Mouse (Mus musculus): Measurements from ENCODE around the gene Zfp385b. TPM values are rescaled to one million over a fixed set of nuclear protein-coding genes. Genes with fewer than 3 reads are reported as not detected.

Gene Zfp385b
- 0.42 and 1.7 TPM in 2 replicates for polyA plus RNA-seq (2011; ENCODE audit: insufficient read length, low read depth, missing spikeins)

DNA sequence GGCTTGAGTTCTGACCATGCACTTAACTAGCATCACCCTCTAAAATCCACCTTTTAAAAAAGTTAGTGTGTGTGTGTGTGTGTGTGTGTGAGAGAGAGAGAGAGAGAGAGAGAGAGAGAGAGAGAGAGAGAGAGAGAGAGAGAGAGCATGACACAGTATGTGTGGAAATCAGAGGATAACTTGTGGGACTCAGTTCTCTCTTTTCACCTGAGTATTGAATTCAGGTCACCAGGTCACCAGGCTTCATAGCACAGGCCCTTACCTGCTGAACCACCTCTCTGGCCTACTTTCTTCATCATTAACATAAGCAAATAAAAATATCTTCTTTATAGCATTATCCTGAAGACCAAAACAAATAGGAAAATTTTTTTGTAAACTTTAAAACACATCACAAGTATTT, at the start of gene Zfp385b:
Zfp385b (minus strand) TSS at position 101 of the 400 bp plus-strand sequence.
- no peak within 1 kb of the TSS for H3K4me3 ChIP-seq (ENCODE audit: insufficient read depth, low read length)
- no peak for TF ChIP-seq POLR2A (IDR thresholded peaks at IDR 0.05; ENCODE audit: low read depth, low read length)
- TF ChIP-seq CTCF (IDR thresholded peaks at IDR 0.05; ENCODE audit: borderline replicate concordance, insufficient read depth, low read length) = no peak
- H3K4me1 ChIP-seq (ENCODE audit: control insufficient read depth, insufficient read depth, low read length) = no peaks in the 10 kb centered on the region
- H3K27ac ChIP-seq (ENCODE audit: insufficient read depth, low read length) = no peak within 1 kb of the TSS

DNA sequence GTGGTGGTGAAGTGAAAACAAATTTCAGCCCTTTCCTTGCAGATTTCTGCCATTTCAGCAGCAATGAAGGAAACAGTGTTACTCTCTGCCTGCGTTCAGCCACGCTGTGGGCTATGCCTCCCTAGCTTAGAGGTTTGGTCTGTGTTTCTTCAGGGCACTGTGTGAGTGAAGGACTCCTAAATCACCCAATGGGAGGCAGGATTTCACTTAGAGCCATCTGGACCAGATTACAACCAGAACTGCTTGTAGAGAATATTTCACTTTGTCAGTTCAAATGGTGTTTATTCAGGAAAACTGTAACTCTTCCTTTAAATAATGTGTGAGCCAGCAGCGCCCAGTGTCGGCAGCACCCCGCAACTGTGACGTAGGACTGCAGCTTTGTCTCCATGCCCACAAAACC, 44.5 kb upstream of the Zfp385b start:
- peak overlapping the region; percentile 1; the same call in 1 of the 2 replicates for H3K4me3 ChIP-seq (ENCODE audit: insufficient read depth, low read length)
- no peaks in the 10 kb centered on the region for H3K4me1 ChIP-seq (ENCODE audit: control insufficient read depth, insufficient read depth, low read length)
- no peak for TF ChIP-seq CTCF (IDR thresholded peaks at IDR 0.05; ENCODE audit: borderline replicate concordance, insufficient read depth, low read length)
- no peak for TF ChIP-seq POLR2A (IDR thresholded peaks at IDR 0.05; ENCODE audit: low read depth, low read length)
- H3K27ac ChIP-seq (ENCODE audit: insufficient read depth, low read length) = no peak overlapping the region

DNA sequence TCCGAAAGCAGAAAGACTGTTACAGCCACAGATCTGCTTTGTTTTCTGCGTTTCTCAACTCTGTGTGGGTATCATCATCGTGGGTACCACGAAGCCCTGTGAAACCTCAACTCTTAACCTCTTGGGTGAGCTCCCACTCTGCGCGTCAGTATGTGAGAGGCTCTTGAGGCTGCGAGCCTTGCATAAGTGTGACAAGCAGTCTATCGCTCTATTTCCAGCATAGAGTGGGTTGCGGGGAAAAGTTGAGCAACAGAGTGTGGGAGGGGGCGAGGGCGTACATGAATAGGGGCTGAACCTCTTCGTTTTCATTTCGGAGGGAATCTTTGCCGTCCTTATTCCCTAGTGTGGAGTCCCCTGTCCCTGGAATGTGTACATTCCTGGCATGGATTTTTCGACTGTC, 44.1 kb upstream of the Zfp385b start:
- peak overlapping the region; percentile 1; the same call in 1 of the 2 replicates for H3K4me3 ChIP-seq (ENCODE audit: insufficient read depth, low read length)
- no peaks in the 10 kb centered on the region for H3K4me1 ChIP-seq (ENCODE audit: control insufficient read depth, insufficient read depth, low read length)
- no peak overlapping the region for H3K27ac ChIP-seq (ENCODE audit: insufficient read depth, low read length)
- TF ChIP-seq POLR2A (IDR thresholded peaks at IDR 0.05; ENCODE audit: low read depth, low read length) (no peak), CTCF (IDR thresholded peaks at IDR 0.05; ENCODE audit: borderline replicate concordance, insufficient read depth, low read length) (no peak)

DNA sequence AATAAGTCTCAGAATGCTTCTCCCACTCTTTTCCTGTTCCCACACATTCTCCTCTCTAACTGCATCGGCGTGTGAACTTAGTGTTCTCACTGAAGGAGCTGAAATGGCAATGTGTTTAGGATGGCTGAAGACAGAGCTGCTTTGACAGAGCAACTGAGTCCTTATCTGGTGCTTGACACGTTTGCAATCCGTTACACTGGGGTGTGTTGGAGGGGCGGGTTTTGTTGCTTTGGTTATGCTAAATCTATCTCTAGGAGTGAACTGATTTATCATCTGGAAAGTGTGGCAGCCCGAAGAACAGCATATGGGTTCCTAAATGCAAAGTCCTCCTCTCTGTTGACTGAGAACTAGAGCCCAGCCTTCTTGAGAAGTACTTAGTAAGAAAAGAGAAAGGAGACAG, 22.0 kb upstream of the Zfp385b start:
- no peak overlapping the region for H3K4me3 ChIP-seq (ENCODE audit: insufficient read depth, low read length)
- TF ChIP-seq CTCF (IDR thresholded peaks at IDR 0.05; ENCODE audit: borderline replicate concordance, insufficient read depth, low read length) (no peak), POLR2A (IDR thresholded peaks at IDR 0.05; ENCODE audit: low read depth, low read length) (no peak)
- H3K4me1 ChIP-seq (ENCODE audit: control insufficient read depth, insufficient read depth, low read length) = no peaks in the 10 kb centered on the region
- H3K27ac ChIP-seq (ENCODE audit: insufficient read depth, low read length) = no peak overlapping the region

DNA sequence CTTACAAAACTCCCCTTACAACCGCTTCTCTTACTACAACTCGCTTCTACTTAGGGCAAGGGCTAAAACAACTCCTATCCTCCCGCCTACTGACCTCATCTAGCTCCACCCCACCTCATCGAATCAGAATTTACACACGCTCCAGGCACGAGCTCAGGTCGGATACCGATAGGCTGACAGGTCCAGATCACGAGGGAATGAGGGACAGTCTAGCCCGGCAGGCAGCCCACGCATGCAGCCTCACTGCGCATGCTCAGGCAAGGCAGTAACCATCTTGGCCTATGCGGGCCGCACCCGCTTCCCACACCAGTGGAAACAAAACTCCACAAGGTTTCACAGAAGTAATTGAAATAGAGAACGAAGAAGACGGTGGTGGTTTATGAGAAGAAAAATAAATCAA, 20.1 kb upstream of the Zfp385b start:
- Histone ChIP-seq H3K4me1 (ENCODE audit: control insufficient read depth, insufficient read depth, low read length) (no peaks in the 10 kb centered on the region), H3K4me3 (ENCODE audit: insufficient read depth, low read length) (no peak overlapping the region), H3K27ac (ENCODE audit: insufficient read depth, low read length) (no peak overlapping the region)
- TF ChIP-seq POLR2A (IDR thresholded peaks at IDR 0.05; ENCODE audit: low read depth, low read length) (no peak), CTCF (IDR thresholded peaks at IDR 0.05; ENCODE audit: borderline replicate concordance, insufficient read depth, low read length) (no peak)

DNA sequence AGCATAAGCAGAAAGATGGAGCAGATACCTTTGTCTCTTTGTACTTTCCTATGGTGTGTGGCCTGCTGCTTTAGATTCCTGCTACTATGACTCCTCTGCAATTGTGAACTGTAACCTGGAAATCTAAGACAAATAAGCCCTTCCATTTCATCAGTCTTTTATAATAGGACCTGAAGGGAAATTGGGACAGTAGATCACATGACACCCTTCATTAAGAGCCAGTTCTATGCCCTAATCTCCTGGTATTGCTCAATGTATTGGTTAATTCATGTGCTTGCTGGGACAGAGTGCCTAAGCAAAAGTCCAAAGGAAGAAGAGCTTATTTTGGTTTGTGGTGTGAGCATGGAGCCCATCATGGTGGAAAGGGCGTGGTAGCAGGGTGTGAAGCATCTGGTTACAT, 19.2 kb upstream of the Zfp385b start:
- TF ChIP-seq CTCF (IDR thresholded peaks at IDR 0.05; ENCODE audit: borderline replicate concordance, insufficient read depth, low read length) (no peak), POLR2A (IDR thresholded peaks at IDR 0.05; ENCODE audit: low read depth, low read length) (no peak)

DNA sequence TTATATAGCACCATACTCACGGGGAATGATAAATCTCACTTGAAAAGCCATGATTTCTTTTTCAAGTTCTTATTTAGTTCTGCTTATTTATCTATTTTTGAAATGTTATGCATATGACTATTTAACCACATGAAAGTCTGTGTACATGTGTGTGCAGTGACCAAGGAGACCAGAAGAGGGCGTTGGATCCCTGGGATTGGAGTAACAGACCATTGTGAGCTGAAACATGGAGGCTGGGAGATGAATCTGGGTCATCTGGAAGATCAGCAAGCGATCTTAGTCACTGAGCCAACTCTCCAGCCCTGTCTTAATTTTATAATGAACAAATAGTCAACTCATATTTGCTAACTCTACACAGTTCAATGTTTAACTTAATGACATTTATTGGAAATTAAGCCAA, 16.3 kb upstream of the Zfp385b start:
- no peaks in the 10 kb centered on the region for H3K4me1 ChIP-seq (ENCODE audit: control insufficient read depth, insufficient read depth, low read length)
- TF ChIP-seq CTCF (IDR thresholded peaks at IDR 0.05; ENCODE audit: borderline replicate concordance, insufficient read depth, low read length) (no peak), POLR2A (IDR thresholded peaks at IDR 0.05; ENCODE audit: low read depth, low read length) (no peak)
- no peak overlapping the region for H3K27ac ChIP-seq (ENCODE audit: insufficient read depth, low read length)
- H3K4me3 ChIP-seq (ENCODE audit: insufficient read depth, low read length) = no peak overlapping the region

More for the DNA sequence above, 19.2 kb upstream of the Zfp385b start:
- H3K27ac ChIP-seq (ENCODE audit: insufficient read depth, low read length) = no peak overlapping the region
- H3K4me3 ChIP-seq (ENCODE audit: insufficient read depth, low read length) = no peak overlapping the region
- no peaks in the 10 kb centered on the region for H3K4me1 ChIP-seq (ENCODE audit: control insufficient read depth, insufficient read depth, low read length)

DNA sequence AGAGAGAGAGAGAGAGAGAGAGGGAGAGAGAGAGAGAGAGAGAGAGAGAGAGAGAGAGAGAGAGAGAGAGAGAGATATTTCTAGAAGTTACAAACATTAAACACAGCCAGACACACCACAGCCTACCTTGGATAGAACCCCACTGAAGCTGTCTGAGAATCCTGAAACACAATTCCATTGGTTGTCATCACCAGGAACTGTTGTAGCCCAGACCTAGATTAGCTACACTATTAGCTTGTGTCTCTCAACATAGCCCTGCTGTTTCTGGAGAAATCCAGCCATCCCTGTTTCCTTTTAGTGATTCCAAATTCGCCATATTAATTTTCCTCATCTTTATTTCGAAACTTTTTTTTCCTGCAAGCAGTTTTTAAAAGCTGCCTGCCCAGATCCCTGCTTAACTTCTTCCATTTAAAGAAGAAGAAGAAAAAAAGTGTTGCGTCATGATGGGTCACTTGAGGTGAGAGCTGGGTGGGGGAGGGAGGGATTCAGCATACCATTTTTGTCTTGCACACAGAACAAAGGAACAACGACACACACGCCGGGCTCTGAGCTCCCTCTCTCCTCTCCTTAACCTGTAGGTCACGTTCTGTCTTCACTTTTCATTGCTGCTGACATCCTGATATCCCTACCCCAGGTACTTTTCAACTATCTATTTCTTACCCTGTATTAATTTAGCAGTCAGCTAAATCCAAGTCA, 6.8 kb upstream of the Zfp385b start:
- H3K4me3 ChIP-seq (ENCODE audit: insufficient read depth, low read length) = no peak overlapping the region
- no peak for TF ChIP-seq CTCF (IDR thresholded peaks at IDR 0.05; ENCODE audit: borderline replicate concordance, insufficient read depth, low read length)

DNA sequence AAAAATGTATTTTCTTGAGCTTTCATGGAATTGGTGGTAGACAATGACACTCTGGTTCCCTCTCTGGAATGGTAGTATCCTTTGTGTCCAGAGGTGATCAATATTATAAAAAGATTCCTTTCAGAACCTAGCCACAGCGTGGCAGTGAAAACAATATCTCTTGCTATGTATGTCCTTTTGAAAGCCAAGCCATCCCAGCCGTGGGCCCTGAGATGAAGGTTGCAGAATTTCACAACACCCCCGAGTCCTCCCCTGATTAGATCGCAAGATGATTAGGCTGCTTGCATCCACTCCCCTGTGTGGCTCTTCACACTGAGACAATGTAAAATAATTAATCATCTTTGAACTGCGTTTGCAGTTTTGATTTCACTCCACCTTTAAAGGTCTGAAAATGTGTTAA, 3.6 kb upstream of the Zfp385b start:
- TF ChIP-seq CTCF (IDR thresholded peaks at IDR 0.05; ENCODE audit: borderline replicate concordance, insufficient read depth, low read length) (no peak), POLR2A (IDR thresholded peaks at IDR 0.05; ENCODE audit: low read depth, low read length) (no peak)
- H3K4me3 ChIP-seq (ENCODE audit: insufficient read depth, low read length) = no peak overlapping the region
- no peaks in the 10 kb centered on the region for H3K4me1 ChIP-seq (ENCODE audit: control insufficient read depth, insufficient read depth, low read length)
- H3K27ac ChIP-seq (ENCODE audit: insufficient read depth, low read length) = no peak overlapping the region

More for the DNA sequence above, 6.8 kb upstream of the Zfp385b start:
- Histone ChIP-seq H3K4me1 (ENCODE audit: control insufficient read depth, insufficient read depth, low read length) (no peaks in the 10 kb centered on the region), H3K27ac (ENCODE audit: insufficient read depth, low read length) (no peak overlapping the region)

DNA sequence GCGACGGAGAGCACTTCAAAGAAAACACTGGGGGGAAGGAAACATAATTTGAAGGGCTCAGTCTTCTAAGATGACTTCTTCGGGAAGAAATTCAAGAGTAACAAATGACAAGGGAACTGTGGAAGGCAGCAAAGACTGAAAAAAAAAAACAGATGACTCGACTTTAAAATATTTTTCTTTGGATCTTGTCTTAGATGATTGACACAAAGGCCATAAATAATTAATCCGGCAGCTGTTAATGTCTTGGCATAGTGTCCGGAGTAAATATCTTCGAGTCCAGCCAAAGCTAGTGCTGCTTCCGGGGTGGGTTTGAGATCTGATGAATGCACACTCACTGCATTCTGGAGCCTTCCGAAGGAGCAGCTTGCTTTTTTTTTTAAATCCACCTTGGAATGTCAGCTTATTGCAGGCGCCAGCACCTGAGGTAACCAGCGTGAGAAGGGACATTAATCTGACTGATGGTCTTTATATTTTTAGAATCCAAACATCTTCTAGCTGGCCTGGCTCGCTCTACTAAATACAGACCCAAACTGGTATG, 2.0 kb downstream of the Zfp385b start:
- TF ChIP-seq CTCF (IDR thresholded peaks at IDR 0.05; ENCODE audit: borderline replicate concordance, insufficient read depth, low read length) (no peak), POLR2A (IDR thresholded peaks at IDR 0.05; ENCODE audit: low read depth, low read length) (no peak)
- Histone ChIP-seq H3K4me3 (ENCODE audit: insufficient read depth, low read length) (peak overlapping the region; percentile 37; the same call in 1 of the 2 replicates), H3K27ac (ENCODE audit: insufficient read depth, low read length) (no peak overlapping the region), H3K4me1 (ENCODE audit: control insufficient read depth, insufficient read depth, low read length) (no peaks in the 10 kb centered on the region)

Measured in embryonic fibroblast, embryonic 13.5 days (primary cell).